Mouse (Mus musculus) intestine, embryonic 16.5 days (tissue): ENCODE measurements around the gene Trabd. TPM values are rescaled to one million over a fixed set of nuclear protein-coding genes. Genes with fewer than 3 reads are reported as not detected.
A peak's percentile ranks its signal among the peaks of the same experiment; 100 is the strongest.

Experiments used
- ATAC-seq: fragments of 200-750 bp; cut with Nextera tagmentation; 2 replicates; pipeline ENCODE4 v1.8.0; 2017; ENCODE audit warnings: moderate TSS enrichment, moderate library complexity
- H3K27ac ChIP-seq: fragments of 300-500 bp; sonication (generic); 2 replicates; pipeline ENCODE4 v1.5.1; 2014; ENCODE audit warnings: mild to moderate bottlenecking, low read length
- H3K27me3 ChIP-seq: fragments of 300-500 bp; sonication (generic); replicated peaks from 2 replicates; pipeline ENCODE4 v1.6.1; 2014; ENCODE audit warnings: low read length, control low read depth, mixed read lengths; ENCODE audit not compliant: control insufficient read depth, insufficient read depth
- H3K36me3 ChIP-seq: fragments of 300-500 bp; sonication (generic); 2 replicates; pipeline ENCODE4 v1.6.1; 2014; ENCODE audit warnings: low read length, control low read depth; ENCODE audit not compliant: control insufficient read depth, insufficient read depth
- H3K4me1 ChIP-seq: fragments of 300-500 bp; sonication (generic); 2 replicates; pipeline ENCODE4 v1.6.1; 2014; ENCODE audit warnings: low read length, control low read depth, mixed read lengths; ENCODE audit not compliant: control insufficient read depth, insufficient read depth
- H3K4me2 ChIP-seq: fragments of 300-500 bp; sonication (generic); 2 replicates; pipeline ENCODE4 v1.6.1; 2014; ENCODE audit warnings: low read depth, low read length, control low read depth
- H3K4me3 ChIP-seq: fragments of 300-500 bp; sonication (generic); 2 replicates; pipeline ENCODE4 v1.5.1; 2014; ENCODE audit warnings: mild to moderate bottlenecking, low read length
- H3K9ac ChIP-seq: fragments of 300-500 bp; sonication (generic); 2 replicates; pipeline ENCODE4 v1.6.1; 2014; ENCODE audit warnings: low read depth, low read length
- H3K9me3 ChIP-seq: fragments of 300-500 bp; sonication (generic); 2 replicates; pipeline ENCODE4 v1.6.1; 2016; ENCODE audit warnings: low read length, control low read depth; ENCODE audit not compliant: control insufficient read depth
- WGBS: fragments of 180-500 bp; shearing (Covaris S2); extraction: QIAGEN DNeasy Blood & Tissue Kit; methylation state at CpG from one replicate; pipeline ENCODE4 v1.1.7; 2014; 5-methylcytosine and 5-hydroxymethylcytosine counted together
- polyA plus RNA-seq: library from polyadenylated mRNA; unstranded; fragments of >200 nt; fragmentation: Nextera tagmentation; extraction: Ambion mirVana; gene quantifications from 2 replicates; pipeline ENCODE4 v1.2.1, GENCODE M21; 2015

Gene Trabd
- polyA plus RNA-seq, 1 experiment from 2014 or later = 53.2 TPM

GRCm38 (mm10) chr15:89061761-89062517 lies 13.0 kb upstream of the Trabd start:
- WGBS = 87% methylated on average over 6 of the region's 6 CpGs
- Histone ChIP-seq H3K4me2 (no peak overlapping the region), H3K36me3 (no peaks in the 10 kb centered on the region), H3K4me1 (peaks cover 4% of the 10 kb centered on the region; the same call in 1 of the 2 replicates), H3K27me3 (peaks cover 43% of the 10 kb centered on the region), H3K27ac (no peak overlapping the region), H3K9ac (no peak overlapping the region), H3K4me3 (no peak overlapping the region), H3K9me3 (no peaks in the 10 kb centered on the region)
- no peak for ATAC-seq

GRCm38 (mm10) chr15:89062518-89062910 lies 12.4 kb upstream of the Trabd start:
- ATAC-seq = no peak
- Histone ChIP-seq H3K4me3 (no peak overlapping the region), H3K9me3 (no peaks in the 10 kb centered on the region), H3K27me3 (peaks cover 46% of the 10 kb centered on the region), H3K27ac (no peak overlapping the region), H3K4me2 (no peak overlapping the region), H3K4me1 (peaks cover 7% of the 10 kb centered on the region; the same call in 1 of the 2 replicates), H3K9ac (no peak overlapping the region), H3K36me3 (no peaks in the 10 kb centered on the region)
- 86% methylated on average over 5 of the region's 5 CpGs for WGBS

DNA sequence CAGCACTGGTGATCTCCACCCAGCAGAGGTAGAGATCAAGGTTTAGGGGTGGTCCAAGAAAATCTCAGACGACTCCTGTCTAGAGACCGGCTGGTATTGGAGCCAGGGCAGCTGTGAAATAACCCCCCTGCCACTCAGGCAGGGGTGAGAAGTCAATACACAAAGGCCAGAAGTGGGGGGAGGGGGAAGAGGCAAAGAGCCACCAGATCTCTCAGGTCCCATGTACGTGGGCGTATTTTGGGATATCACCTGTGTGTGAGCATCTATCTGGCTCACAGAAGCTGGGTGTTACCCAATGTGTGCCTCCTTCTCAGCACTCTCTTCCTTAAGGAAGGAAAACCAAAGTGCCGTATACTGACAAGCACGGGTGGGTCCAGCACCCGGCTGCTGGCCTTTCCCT lies 11.9 kb upstream of the Trabd start:
- Histone ChIP-seq H3K4me1 (peaks cover 10% of the 10 kb centered on the region; the same call in 1 of the 2 replicates), H3K9me3 (no peaks in the 10 kb centered on the region), H3K27me3 (peaks cover 46% of the 10 kb centered on the region), H3K4me3 (no peak overlapping the region), H3K27ac (no peak overlapping the region), H3K36me3 (no peaks in the 10 kb centered on the region), H3K4me2 (no peak overlapping the region), H3K9ac (no peak overlapping the region)
- no peak for ATAC-seq
- 75% methylated on average over 7 of the region's 7 CpGs for WGBS

- Histone ChIP-seq H3K4me3 (no peak overlapping the region), H3K27ac (no peak overlapping the region), H3K4me1 (peaks cover 14% of the 10 kb centered on the region; the same call in 1 of the 2 replicates), H3K36me3 (no peaks in the 10 kb centered on the region), H3K9ac (no peak overlapping the region), H3K4me2 (no peak overlapping the region), H3K27me3 (peaks cover 44% of the 10 kb centered on the region), H3K9me3 (no peaks in the 10 kb centered on the region)
- WGBS = 68% methylated on average over 6 of the region's 6 CpGs
- ATAC-seq = no peak
Measured at GRCm38 (mm10) chr15:89063536-89063935, 11.4 kb upstream of the Trabd start.

DNA sequence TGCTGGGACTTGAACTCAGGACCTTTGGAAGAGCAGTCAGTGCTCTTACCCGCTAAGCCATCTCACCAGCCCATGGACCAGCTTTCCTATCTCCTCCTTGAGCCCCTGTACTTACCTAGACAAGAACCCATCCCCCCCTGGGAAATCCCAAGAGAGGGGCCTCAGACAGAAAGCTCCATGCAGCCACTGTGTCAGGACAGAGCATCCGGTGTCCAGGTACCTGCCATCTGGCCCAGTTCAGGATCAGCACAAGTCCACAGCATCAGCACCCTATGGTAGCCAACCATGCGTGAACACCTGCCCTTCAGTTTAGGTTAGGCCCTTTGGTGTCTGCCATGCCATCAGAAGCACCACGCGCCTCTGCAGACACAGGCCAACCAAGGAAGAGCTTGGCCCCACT lies 10.0 kb upstream of the Trabd start:
- Histone ChIP-seq H3K9me3 (no peaks in the 10 kb centered on the region), H3K4me1 (peaks cover 14% of the 10 kb centered on the region; the same call in 1 of the 2 replicates), H3K27ac (no peak overlapping the region), H3K27me3 (peaks cover 37% of the 10 kb centered on the region), H3K9ac (no peak overlapping the region), H3K36me3 (no peaks in the 10 kb centered on the region), H3K4me2 (no peak overlapping the region), H3K4me3 (no peak overlapping the region)
- no peak for ATAC-seq
- 90% methylated on average over 5 of the region's 5 CpGs for WGBS

GRCm38 (mm10) chr15:89067609-89068008 lies 7.3 kb upstream of the Trabd start:
- peaks cover 25% of the 10 kb centered on the region for H3K27me3 ChIP-seq
- WGBS = 28% methylated on average over 35 of the region's 35 CpGs
- no peak overlapping the region for H3K27ac ChIP-seq
- peak overlapping the region; percentile 48 for H3K9ac ChIP-seq
- H3K4me2 ChIP-seq = peak overlapping the region; percentile 57
- H3K4me3 ChIP-seq = peak overlapping the region; percentile 35
- H3K4me1 ChIP-seq = peaks cover 15% of the 10 kb centered on the region; the same call in 1 of the 2 replicates
- no peaks in the 10 kb centered on the region for H3K9me3 ChIP-seq
- ATAC-seq = peak; percentile 45; the same call in 1 of the 2 replicates
- H3K36me3 ChIP-seq = no peaks in the 10 kb centered on the region

- peaks cover 15% of the 10 kb centered on the region; the same call in 1 of the 2 replicates for H3K4me1 ChIP-seq
- H3K9ac ChIP-seq = no peak overlapping the region
- peak overlapping the region; percentile 57 for H3K4me2 ChIP-seq
- H3K36me3 ChIP-seq = no peaks in the 10 kb centered on the region
- no peak overlapping the region for H3K27ac ChIP-seq
- no peaks in the 10 kb centered on the region for H3K9me3 ChIP-seq
- H3K4me3 ChIP-seq = peak overlapping the region; percentile 35
- H3K27me3 ChIP-seq = peaks cover 25% of the 10 kb centered on the region
- WGBS = 29% methylated on average over 26 of the region's 26 CpGs
- no peak for ATAC-seq
Measured at GRCm38 (mm10) chr15:89068226-89068625, 6.7 kb upstream of the Trabd start.

GRCm38 (mm10) chr15:89069336-89069840 lies 5.5 kb upstream of the Trabd start:
- peaks cover 25% of the 10 kb centered on the region for H3K27me3 ChIP-seq
- H3K4me2 ChIP-seq = no peak overlapping the region
- no peak overlapping the region for H3K27ac ChIP-seq
- H3K4me3 ChIP-seq = no peak overlapping the region
- no peaks in the 10 kb centered on the region for H3K9me3 ChIP-seq
- 80% methylated on average over 19 of the region's 19 CpGs for WGBS
- peaks cover 16% of the 10 kb centered on the region for H3K4me1 ChIP-seq
- no peaks in the 10 kb centered on the region for H3K36me3 ChIP-seq
- no peak for ATAC-seq
- H3K9ac ChIP-seq = no peak overlapping the region

DNA sequence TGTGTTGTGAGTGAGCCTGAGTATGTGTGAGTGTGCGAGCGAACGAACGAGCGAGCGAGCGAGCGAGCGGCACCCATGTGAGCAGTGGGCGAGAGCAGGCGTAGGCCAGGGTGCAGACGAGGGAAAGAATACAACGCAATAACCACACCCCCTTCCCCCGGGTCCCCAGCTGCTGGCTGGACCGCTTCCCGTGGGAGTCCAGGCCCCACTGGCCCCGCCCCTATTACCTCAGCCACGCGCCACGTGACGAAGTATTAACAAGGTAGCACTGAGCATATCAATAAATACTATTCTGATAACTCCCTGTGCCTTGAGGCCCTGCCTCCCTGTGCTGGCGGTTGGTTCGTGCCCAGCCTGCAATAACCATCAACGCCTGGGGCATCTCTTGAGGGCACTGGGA lies 4.3 kb upstream of the Trabd start:
- ATAC-seq = peak; percentile 20; the same call in 1 of the 2 replicates
- Histone ChIP-seq H3K27ac (no peak overlapping the region), H3K36me3 (no peaks in the 10 kb centered on the region), H3K4me2 (no peak overlapping the region), H3K4me3 (no peak overlapping the region), H3K9ac (no peak overlapping the region), H3K9me3 (no peaks in the 10 kb centered on the region), H3K27me3 (peaks cover 25% of the 10 kb centered on the region), H3K4me1 (peaks cover 26% of the 10 kb centered on the region)
- 66% methylated on average over 24 of the region's 24 CpGs for WGBS
